Mouse (Mus musculus) myocyte (in vitro differentiated cells): ENCODE results near the gene Dnah7a.

Source experiments
- CEBPB ChIP-seq: IDR thresholded peaks from 2 replicates; pipeline ENCODE4 v1.6.1; 2011; ENCODE audit warnings: mild to moderate bottlenecking, moderate library complexity; ENCODE audit not compliant: poor library complexity, insufficient read depth, severe bottlenecking
- E2F4 ChIP-seq: IDR thresholded peaks from one replicate; pipeline ENCODE4 v1.6.1; 2011; ENCODE audit warnings: mild to moderate bottlenecking, control low read depth, moderate library complexity; ENCODE audit not compliant: insufficient read depth
- MAX ChIP-seq: IDR thresholded peaks from one replicate; pipeline ENCODE4 v1.6.1; 2011; ENCODE audit warnings: low read depth, mild to moderate bottlenecking, control low read depth
- MYOG ChIP-seq, 3 experiments: IDR thresholded peaks; one replicate each; pipeline ENCODE4 v1.6.1; 2011; ENCODE audit warnings: control low read depth in 2 of 3, low read depth in 2 of 3, mild to moderate bottlenecking in 2 of 3; ENCODE audit not compliant: insufficient read length in 2 of 3, control insufficient read depth in 1 of 3, insufficient read depth in 1 of 3
- POLR2A ChIP-seq: IDR thresholded peaks from one replicate; pipeline ENCODE4 v1.6.1; 2011; ENCODE audit warnings: low read depth, mild to moderate bottlenecking, control low read depth, moderate library complexity; ENCODE audit not compliant: insufficient read length
- POLR2AphosphoS2 ChIP-seq: IDR thresholded peaks from one replicate; pipeline ENCODE4 v1.6.1; 2011; ENCODE audit warnings: low read depth, control low read depth; ENCODE audit not compliant: insufficient read length
- REST ChIP-seq: IDR thresholded peaks from one replicate; pipeline ENCODE4 v1.6.1; 2011; ENCODE audit warnings: mild to moderate bottlenecking, control low read depth, moderate library complexity; ENCODE audit not compliant: insufficient read depth, insufficient read length
- TCF12 ChIP-seq: IDR thresholded peaks from one replicate; pipeline ENCODE4 v1.6.1; 2011; ENCODE audit warnings: mild to moderate bottlenecking, control low read depth; ENCODE audit not compliant: poor library complexity, insufficient read depth, severe bottlenecking
- USF1 ChIP-seq: IDR thresholded peaks from one replicate; pipeline ENCODE4 v1.6.1; 2011; ENCODE audit warnings: low read depth, mild to moderate bottlenecking, control low read depth, moderate library complexity

- TF ChIP-seq MAX, result no peak
- TF ChIP-seq POLR2A, result no peak
- no peak for TF ChIP-seq TCF12
- TF ChIP-seq POLR2AphosphoS2, result no peak
- TF ChIP-seq CEBPB, result no peak
- no peak for TF ChIP-seq REST
- TF ChIP-seq USF1, result no peak
- TF ChIP-seq MYOG (IDR thresholded peaks at IDR 0.05; ENCODE audit: control insufficient read depth in 1 of 3, insufficient read depth in 1 of 3, insufficient read length in 2 of 3, low read depth in 2 of 3), result no peak
- no peak for TF ChIP-seq E2F4
Observed at GRCm38 (mm10) chr1:53639865-53640794, 66.5 kb downstream of the Dnah7a start.
